Mouse (Mus musculus) brain, embryonic 14.5 days (tissue): Measurements from ENCODE around the gene Cox14.

Source experiments
- CTCF ChIP-seq: fragments of 200-500 bp; IDR thresholded peaks from 2 replicates; pipeline ENCODE4 v1.5.1; 2012; ENCODE audit warnings: inconsistent platforms, mild to moderate bottlenecking, moderate library complexity, borderline replicate concordance; ENCODE audit not compliant: insufficient read depth, insufficient read length; ENCODE audit errors: extremely low read depth
- POLR2A ChIP-seq: fragments of 200-500 bp; IDR thresholded peaks from 2 replicates; pipeline ENCODE4 v1.6.1; 2012; ENCODE audit warnings: mild to moderate bottlenecking, inconsistent platforms, borderline replicate concordance; ENCODE audit not compliant: poor library complexity, insufficient read depth, insufficient read length, severe bottlenecking; ENCODE audit errors: extremely low read depth

DNA sequence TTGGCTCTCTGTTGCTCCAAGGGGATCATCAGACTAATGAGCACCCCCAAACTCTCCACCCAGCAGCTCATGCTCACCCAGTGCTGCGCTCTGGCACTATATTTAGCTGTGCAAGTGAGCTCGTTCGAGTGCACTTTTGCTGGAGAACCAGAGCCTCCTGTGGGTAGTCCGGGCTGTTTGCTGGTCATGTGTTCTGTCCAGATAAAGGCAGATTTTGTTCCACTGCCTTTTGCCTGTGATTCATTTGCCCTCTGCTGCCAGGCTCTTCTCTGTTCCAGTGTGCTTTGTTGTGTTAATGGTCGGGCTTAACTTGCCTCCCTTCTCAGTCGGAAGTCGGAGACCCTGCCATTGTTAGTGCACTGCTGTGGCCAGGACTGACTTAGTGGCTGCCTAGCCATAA, 20.5 kb upstream of the Cox14 start:
- TF ChIP-seq POLR2A, result no peak
- no peak for TF ChIP-seq CTCF
